Mouse (Mus musculus) limb, embryonic 11.5 days (tissue): ENCODE results near the gene 2510002D24Rik. TPM values are rescaled to one million over a fixed set of nuclear protein-coding genes. Genes with fewer than 3 reads are reported as not detected.
A peak's percentile ranks its signal among the peaks of the same experiment; 100 is the strongest.

Experiments
- ATAC-seq: fragments of 200-750 bp; cut with Nextera tagmentation; 2 replicates; pipeline ENCODE4 v1.8.0; 2017; ENCODE audit warnings: low read depth; ENCODE audit not compliant: insufficient number of reproducible peaks, low FRiP score, low TSS enrichment
- DNase-seq: peaks from one replicate; pipeline ENCODE4 v3.0.0-alpha.2; 2015; ENCODE audit warnings: low spot score
- H3K27ac ChIP-seq: fragments of 300-500 bp; sonication (generic); replicated peaks from 2 replicates; pipeline ENCODE4 v1.5.1; 2014; ENCODE audit warnings: low read depth, mild to moderate bottlenecking, low read length
- H3K27me3 ChIP-seq: fragments of 300-500 bp; sonication (generic); 2 replicates; pipeline ENCODE4 v1.6.1; 2014; ENCODE audit warnings: mild to moderate bottlenecking, low read length, mixed read lengths; ENCODE audit not compliant: control insufficient read depth, insufficient read depth
- H3K36me3 ChIP-seq: fragments of 300-500 bp; sonication (generic); 2 replicates; pipeline ENCODE4 v1.6.1; 2014; ENCODE audit warnings: mild to moderate bottlenecking, low read length, moderate library complexity, mixed read lengths; ENCODE audit not compliant: control insufficient read depth, insufficient read depth
- H3K4me1 ChIP-seq: fragments of 300-500 bp; sonication (generic); 2 replicates; pipeline ENCODE4 v1.6.1; 2014; ENCODE audit warnings: low read length, mixed read lengths; ENCODE audit not compliant: control insufficient read depth, insufficient read depth
- H3K4me2 ChIP-seq: fragments of 300-500 bp; sonication (generic); 2 replicates; pipeline ENCODE4 v1.6.1; 2014; ENCODE audit warnings: low read depth, mild to moderate bottlenecking, moderate library complexity; ENCODE audit not compliant: severe bottlenecking
- H3K4me3 ChIP-seq: fragments of 300-500 bp; sonication (generic); 2 replicates; pipeline ENCODE4 v1.5.1; 2014; ENCODE audit warnings: low read depth, low read length
- H3K9ac ChIP-seq: fragments of 300-500 bp; sonication (generic); 2 replicates; pipeline ENCODE4 v1.6.1; 2014; ENCODE audit warnings: mild to moderate bottlenecking, low read length
- H3K9me3 ChIP-seq: fragments of 300-500 bp; sonication (generic); 2 replicates; pipeline ENCODE4 v1.6.1; 2016; ENCODE audit warnings: low read length; ENCODE audit not compliant: control insufficient read depth
- WGBS: fragments of 180-500 bp; shearing (Covaris S2); extraction: QIAGEN DNeasy Blood & Tissue Kit; methylation state at CpG from one replicate; pipeline ENCODE4 v1.1.7; 2014; 5-methylcytosine and 5-hydroxymethylcytosine counted together
- polyA plus RNA-seq: library from polyadenylated mRNA; unstranded; fragments of >200 nt; fragmentation: Nextera tagmentation; extraction: Ambion mirVana; gene quantifications from 2 replicates; pipeline ENCODE4 v1.2.1, GENCODE M21; 2014

The 2510002D24Rik gene
- polyA plus RNA-seq, 1 experiment from 2014 or later = 31.4 TPM

DNA sequence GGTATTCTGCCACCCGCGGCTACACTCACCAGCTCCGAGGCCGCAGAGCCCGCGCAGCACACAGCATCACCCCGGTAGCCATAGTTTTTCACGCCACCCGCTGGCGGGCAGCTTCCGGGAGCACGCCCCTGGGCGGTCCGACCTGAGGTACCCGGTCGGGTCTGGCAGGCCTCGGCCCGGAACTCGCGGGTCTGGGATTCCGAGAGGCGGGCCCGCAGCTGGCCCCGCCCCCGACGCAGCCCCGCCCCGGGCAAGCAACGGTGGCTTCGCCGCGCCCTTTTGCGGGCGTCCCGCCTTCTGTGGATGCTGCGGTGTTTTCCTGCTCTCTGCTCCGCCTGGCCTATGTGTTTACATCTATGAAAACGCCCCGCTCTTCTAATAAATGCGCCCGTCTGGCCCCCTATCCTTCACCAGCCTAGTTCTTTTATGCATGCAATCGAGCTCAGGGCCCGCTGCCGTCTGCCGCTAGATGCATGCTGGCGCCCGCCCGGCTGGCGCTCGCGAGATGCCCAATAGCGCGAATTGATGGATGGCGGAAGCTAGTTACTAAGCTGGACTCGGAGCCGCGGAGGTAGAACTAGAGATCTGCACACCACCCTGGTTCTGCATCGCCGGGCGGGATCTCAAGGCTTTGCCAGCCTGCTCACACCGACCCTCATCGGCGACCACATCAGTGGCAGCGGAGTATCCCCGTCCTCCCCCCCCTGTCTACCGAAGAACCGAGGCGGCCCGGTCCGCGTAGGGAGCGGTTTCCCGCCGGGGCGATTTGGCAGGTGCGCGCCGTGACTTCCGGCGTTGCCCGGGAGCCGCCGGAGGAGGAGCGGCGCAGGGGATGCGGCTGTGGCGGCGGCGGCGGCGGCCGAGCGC lies 40.3 kb downstream of the 2510002D24Rik start, which contains the start of the genes Mrpl40 and Hira:
Mrpl40 (minus strand) TSS at position 421 of the 867 bp plus-strand sequence.
Hira (plus strand) TSS at position 596 of the 867 bp plus-strand sequence.
- Histone ChIP-seq H3K9ac (peak within 1 kb of the TSS; percentile 89), H3K4me1 (no peaks in the 10 kb centered on the region), H3K4me2 (peak within 1 kb of the TSS; percentile 81), H3K4me3 (peak within 1 kb of the TSS; percentile 91), H3K36me3 (peaks cover 9% of the 10 kb centered on the region; the same call in 1 of the 2 replicates), H3K9me3 (no peaks in the 10 kb centered on the region), H3K27me3 (no peaks in the 10 kb centered on the region), H3K27ac (peak within 1 kb of the TSS; percentile 85)
- ATAC-seq (peak; percentile 92), DNase-seq (peak; percentile 95)
- WGBS = under 1% methylated on average over 82 of the region's 93 CpGs

DNA sequence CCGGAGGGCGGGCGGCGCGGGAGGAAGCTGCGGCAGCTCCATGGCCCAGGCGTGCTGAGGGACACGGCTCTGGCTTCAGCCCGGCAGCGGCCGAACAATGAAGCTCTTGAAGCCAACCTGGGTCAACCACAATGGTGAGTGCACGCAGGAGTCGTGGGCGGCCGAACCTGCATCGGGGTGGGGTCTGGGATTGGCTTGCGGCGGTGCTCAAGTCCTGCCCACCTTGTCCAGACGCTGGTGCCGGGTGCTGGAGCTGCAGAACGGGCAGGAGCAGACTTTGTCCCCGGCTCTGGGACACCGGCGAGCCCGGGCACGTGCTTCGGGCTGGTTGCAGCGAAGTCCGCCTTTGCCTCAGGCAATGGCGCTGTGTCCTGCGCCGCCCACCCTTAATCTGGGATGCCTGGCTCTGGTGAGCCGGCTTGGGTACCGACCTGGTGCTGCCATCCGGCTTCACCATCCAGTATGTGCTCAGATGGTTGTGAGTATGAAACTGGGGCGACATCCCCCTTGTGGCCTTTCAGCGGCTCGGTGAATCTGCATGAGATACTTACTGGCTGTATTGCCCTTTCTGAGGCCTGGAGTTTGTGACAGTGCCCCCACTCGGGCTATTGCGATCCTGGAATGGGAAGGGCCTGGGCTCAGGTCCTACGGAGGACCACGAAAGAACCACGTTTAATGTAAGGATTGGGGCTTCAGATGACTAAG lies 41.2 kb downstream of the 2510002D24Rik start:
- Histone ChIP-seq H3K36me3 (peaks cover 6% of the 10 kb centered on the region; the same call in 1 of the 2 replicates), H3K4me2 (peak overlapping the region; percentile 81), H3K27ac (peak overlapping the region; percentile 85), H3K4me1 (no peaks in the 10 kb centered on the region), H3K4me3 (peak overlapping the region; percentile 91), H3K9me3 (no peaks in the 10 kb centered on the region), H3K27me3 (no peaks in the 10 kb centered on the region), H3K9ac (peak overlapping the region; percentile 89)
- ATAC-seq (peak; percentile 28), DNase-seq (peak; percentile 75)
- under 1% methylated on average over 43 of the region's 43 CpGs for WGBS

DNA sequence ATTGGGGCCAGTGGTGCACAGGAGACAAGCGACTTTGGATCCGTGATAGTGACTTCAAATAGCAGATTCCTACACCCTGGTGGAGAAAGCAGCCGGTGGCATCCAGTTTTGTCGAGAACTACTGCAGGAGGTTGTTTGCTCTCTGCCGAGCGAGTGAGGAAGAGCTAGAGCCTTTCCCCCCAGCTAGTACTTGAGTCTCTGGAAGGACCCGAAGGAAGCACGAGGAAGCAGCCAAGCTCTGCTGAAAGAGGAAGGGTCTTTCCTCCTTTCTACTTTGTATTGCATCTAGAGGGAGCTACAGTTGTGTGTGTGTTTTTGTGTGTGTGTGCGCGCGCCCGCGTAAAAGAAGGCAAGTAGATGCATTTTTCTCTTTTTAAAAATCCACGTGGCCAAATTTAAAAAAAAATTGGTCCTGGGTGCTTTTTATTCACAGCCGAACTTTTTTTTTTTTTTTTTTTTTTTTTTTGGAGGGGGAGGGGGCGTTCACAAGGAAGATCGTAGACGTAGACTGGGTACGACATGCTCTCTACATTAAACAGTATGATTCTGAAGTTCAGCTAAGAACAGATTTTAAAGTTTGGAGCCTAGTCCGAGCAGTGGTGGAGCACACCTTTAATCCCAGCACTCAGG lies 41.8 kb downstream of the 2510002D24Rik start:
- no peak for ATAC-seq
- Histone ChIP-seq H3K4me2 (peak overlapping the region; percentile 81), H3K27me3 (no peaks in the 10 kb centered on the region), H3K9me3 (no peaks in the 10 kb centered on the region), H3K9ac (peak overlapping the region; percentile 89), H3K4me3 (peak overlapping the region; percentile 91), H3K27ac (peak overlapping the region; percentile 85), H3K4me1 (no peaks in the 10 kb centered on the region), H3K36me3 (peaks cover 6% of the 10 kb centered on the region; the same call in 1 of the 2 replicates)
- WGBS = 34% methylated on average over 20 of the region's 20 CpGs
- no peak for DNase-seq

DNA sequence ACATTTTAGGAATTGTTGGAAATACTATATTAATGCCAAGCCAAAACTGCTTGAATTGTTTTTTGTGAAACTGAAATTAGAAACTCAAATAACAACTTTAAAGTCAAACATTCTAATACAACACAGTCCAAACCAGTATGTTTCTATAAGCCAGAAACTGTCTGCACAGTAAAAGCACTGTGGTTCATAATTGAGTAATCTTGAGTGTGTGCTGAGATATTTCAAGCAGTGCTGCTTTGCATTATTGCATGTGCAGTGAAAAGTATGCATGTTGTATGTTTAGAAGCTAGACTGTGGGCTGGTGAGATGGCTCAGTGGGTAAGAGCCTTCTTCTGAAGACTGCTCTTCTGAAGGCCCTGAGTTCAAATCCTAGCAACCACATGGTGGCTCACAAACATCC lies 47.7 kb downstream of the 2510002D24Rik start:
- H3K27ac ChIP-seq = no peak overlapping the region
- no peaks in the 10 kb centered on the region for H3K27me3 ChIP-seq
- H3K36me3 ChIP-seq = no peaks in the 10 kb centered on the region; the same call in none of the 2 replicates
- H3K4me2 ChIP-seq = no peak overlapping the region
- H3K4me3 ChIP-seq = no peak overlapping the region
- DNase-seq (no peak), ATAC-seq (no peak)
- H3K4me1 ChIP-seq = no peaks in the 10 kb centered on the region
- H3K9ac ChIP-seq = no peak overlapping the region
- H3K9me3 ChIP-seq = no peaks in the 10 kb centered on the region

Other genes with a start within 250 kb of the 2510002D24Rik start
- 2.3 and 2.5 TPM in 2 replicates for gene Tbx1, start 245.9 kb upstream of the 2510002D24Rik start, polyA plus RNA-seq
- 4.1 and 4.5 TPM in 2 replicates for gene Gp1bb, start 214.2 kb upstream of the 2510002D24Rik start, polyA plus RNA-seq
- 2.3 and 2.4 TPM in 2 replicates for gene Gm49601, start 210.2 kb upstream of the 2510002D24Rik start, polyA plus RNA-seq
- gene Sept5, start 206.6 kb upstream of the 2510002D24Rik start, polyA plus RNA-seq = 30.0 and 31.1 TPM in 2 replicates
- 16.4 and 18.9 TPM in 2 replicates for gene Cldn5, start 59.7 kb upstream of the 2510002D24Rik start, polyA plus RNA-seq
- 96.5 and 106 TPM in 2 replicates for gene Ufd1, start 24.8 kb upstream of the 2510002D24Rik start, polyA plus RNA-seq
- 81.6 and 86.3 TPM in 2 replicates for gene Cdc45, start 24.6 kb upstream of the 2510002D24Rik start, polyA plus RNA-seq
- gene Gm28539, start within 50 bp of the 2510002D24Rik start, polyA plus RNA-seq = not detected in 2 replicates
- gene Mrpl40, start 40.3 kb downstream of the 2510002D24Rik start, polyA plus RNA-seq = 101 and 102 TPM in 2 replicates
- gene Hira, start 40.5 kb downstream of the 2510002D24Rik start, polyA plus RNA-seq = 11.5 and 17.0 TPM in 2 replicates